Mouse (Mus musculus) bone marrow, adult 2 months (tissue): Measurements from ENCODE around the gene Dph2.

Source experiments
- CTCF ChIP-seq: fragments of 200-500 bp; IDR thresholded peaks from 2 replicates; pipeline ENCODE4 v1.5.1; 2011; ENCODE audit warnings: low read length, control low read depth; ENCODE audit not compliant: control insufficient read depth, insufficient read depth
- POLR2A ChIP-seq: fragments of 200-500 bp; IDR thresholded peaks from 2 replicates; pipeline ENCODE4 v1.6.1; 2011; ENCODE audit warnings: low read depth, mild to moderate bottlenecking, control low read depth, low read length, borderline replicate concordance; ENCODE audit not compliant: control insufficient read depth

GRCm38 (mm10) chr4:117890750-117891149, 1.1 kb downstream of the Dph2 start:
- no peak for TF ChIP-seq CTCF
- no peak for TF ChIP-seq POLR2A
